Mouse (Mus musculus): ENCODE measurements at regions not wholly inside any gene's neighbourhood (a gene's known extent, or its start where the extent isn't known, plus 50 kb on each side); places are given as distances from the start of the nearest gene placed in this dataset.
"Not testable (repeated sequence)": the region's sequence is repeated elsewhere in the genome, so short reads cannot be mapped to it uniquely, and the experiment has no call there.

DNA sequence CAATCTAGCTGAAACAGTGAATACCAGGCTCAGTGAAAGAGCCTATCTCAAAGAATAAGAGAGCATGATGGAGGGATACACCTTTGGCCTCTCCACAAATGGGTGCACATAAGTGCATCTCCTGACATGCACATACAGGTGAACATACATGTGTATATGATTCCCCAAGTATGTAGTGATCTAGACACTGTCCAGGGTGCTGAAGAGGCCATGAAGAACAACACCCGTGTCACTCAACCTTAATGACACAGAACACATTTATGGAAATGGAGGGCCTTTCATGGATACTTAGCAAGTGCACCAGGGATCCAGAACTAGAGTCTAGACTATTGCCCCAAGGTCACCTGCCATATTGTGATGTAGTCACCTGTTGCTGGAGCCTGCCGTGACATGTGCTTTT, 56.9 kb downstream of the Spata19 start:
- DNase-seq, result no peak

DNA sequence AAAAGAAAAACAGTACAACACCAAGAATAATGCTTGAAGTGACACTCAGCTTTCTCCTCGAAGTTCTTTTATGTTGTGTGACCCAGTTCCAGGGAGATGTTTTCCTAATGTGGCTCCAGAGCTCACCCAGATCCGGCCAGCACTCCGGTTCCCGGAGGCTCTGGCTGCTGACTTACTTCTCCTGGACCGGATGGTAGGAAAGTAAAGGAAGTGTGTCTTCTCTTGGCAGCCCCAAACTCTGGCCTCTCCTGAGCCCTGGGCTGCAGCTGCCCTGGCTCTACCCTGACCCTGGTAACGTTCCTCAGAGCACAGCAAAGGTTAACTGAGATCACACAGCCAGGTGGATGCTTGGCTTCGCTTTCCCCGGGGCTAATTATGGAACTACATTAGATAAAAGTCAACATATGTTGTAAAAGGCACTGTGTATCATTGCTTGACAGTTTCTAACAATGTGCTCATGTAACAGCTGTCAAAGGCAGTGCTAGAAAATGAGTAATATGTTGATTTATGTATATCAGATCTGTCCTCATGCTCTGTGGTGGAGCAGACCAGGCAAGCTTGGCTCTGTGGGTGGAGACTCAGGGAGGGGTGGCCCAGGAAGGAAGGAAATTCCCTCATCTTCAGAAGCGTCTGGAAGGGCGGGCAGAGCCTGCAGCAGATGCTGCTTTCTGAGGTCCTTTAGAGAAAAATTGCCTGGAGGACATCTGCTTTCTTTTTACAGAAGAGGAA, 57.5 kb downstream of the Spata19 start:
- DNase-seq, result no peak

DNA sequence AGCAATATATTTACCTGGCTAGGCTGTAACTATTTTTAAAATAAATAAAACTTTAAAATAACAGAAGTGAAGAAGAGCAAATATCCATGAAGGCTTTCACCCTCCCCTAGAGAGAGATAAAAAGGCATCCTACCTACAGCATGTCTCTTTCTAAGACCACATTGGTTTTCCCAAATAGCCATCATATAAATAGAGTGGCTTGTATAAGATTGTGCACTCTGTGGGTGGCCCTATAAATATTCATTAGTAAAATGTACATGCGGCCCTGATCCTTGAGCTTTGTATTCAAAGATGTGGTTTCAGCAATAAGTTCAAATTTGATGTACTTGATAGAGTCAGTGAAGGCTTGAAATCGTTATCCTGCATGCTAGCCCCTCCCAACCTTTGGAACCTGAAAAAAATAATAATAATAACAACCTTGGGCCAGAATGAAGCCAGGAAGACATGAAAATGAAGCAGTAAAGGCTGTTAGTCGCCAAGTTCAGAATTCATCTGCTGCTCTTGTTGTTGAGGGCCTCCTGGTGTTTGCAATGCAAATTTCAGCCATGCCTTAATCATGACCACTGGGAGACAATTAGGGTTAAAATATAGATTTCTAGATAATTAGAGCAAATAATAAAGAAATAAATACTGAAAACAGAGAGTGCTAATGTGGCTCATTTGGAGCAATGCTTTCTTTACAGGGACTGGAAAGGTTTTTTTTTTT, 61.9 kb downstream of the Spata19 start:
- no peak for DNase-seq

DNA sequence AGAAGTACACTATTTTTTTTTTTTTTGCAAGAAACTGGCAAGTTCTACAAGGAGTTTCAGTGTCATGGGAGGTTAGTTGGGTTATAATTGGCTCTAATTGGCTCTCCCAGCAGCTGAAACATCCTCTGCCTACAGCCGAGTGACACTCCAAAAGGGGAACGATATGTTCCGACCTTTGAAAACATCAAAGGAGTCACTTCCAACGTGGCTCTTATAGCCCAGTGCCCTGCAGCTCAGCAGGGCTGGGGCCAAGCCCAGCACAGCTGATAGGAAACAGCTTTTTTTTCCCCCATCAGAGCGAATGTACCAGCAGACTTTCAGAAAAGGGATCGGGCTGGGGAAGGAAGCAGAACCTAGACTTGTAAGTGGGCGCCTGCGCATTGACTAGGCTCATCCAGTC, 64.4 kb downstream of the Spata19 start:
- no peak for DNase-seq

DNA sequence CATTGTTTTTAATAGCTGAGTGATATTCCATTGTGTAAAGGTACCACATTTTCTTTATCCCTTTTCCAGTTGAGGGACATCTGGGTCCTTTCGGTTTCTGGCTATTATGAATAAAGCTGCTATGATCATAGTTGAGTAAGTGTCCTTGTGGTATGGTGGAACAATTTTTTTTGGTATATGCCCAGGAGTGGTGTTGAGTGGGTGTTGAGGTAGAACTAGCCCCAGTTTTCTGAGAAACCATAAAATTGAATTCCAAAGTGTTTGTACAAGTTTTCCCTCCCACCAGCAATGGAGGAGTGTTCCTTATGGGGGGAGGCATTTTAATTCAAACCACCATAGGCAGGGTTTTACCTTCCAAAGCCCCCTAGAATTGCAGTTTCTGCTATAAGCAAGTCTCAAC, 67.4 kb downstream of the Spata19 start:
- no peak for DNase-seq

DNA sequence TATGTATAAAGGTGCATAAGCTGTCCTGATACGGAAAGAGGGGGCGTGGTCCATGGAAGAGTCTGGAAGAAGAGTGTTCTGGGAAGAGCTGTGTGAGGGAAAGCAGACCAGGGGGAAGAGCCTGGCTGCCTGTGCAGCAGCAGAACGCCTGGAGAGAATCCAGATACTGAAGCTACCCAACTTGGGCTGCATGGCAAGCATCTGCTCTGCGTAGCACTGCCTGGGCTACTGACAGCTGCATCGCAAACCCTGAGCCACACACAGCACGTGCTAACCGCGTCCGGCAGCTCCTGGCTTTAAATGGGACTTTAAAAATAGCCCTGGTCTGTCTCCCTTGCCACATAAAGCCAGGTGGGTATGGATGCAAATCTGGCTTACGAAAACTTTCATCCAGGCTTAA, 78.9 kb downstream of the Spata19 start:
- no peak for DNase-seq

DNA sequence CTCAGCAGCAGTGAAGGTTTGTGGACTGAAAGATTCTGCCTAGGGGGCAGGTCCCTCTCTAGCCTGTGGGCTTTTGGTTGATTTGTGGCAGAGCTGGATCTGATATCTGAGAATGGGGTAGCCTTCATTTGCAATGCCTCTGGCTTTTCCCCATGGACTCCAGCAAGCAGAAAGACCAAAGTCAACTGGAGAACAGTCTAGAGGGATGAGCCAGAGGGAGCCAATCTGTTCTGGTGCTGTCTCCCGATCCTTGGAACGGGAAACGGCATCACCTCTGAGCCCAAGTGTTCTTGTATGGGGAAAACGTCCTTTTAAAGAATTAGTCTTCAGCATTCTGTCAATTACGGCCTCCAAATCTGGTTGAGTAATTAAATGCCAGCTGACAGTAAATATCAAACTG, 80.0 kb downstream of the Spata19 start:
- no peak for DNase-seq

DNA sequence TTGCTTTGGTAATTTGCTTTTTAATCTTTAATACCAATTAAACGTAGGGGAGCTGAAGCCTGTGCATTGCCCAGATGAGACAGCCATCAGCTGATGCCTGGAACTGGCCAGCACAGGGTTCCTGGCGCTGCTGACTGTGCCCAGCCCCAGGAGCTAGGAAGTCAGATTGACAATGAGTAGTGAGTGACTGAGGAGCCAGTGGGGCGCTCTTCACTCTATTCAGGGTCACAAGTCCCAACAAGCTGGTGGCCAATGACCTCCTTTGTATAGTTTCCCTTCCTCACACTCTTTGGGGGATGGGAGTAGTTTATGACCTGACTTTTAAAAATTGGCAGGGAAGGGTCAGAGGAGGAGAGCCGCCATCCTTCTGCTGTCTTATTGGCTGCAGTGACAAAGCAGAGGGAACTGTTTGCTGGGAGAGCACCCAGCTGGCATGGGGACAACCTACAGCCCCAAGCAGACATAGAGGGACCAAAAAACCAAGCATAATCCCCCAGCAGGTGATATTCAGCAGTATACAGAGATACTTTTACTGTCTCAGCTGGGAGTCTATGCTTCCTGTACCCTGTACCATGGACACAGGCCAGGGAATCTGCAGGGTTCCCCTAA, 80.6 kb downstream of the Spata19 start:
- DNase-seq, result no peak

DNA sequence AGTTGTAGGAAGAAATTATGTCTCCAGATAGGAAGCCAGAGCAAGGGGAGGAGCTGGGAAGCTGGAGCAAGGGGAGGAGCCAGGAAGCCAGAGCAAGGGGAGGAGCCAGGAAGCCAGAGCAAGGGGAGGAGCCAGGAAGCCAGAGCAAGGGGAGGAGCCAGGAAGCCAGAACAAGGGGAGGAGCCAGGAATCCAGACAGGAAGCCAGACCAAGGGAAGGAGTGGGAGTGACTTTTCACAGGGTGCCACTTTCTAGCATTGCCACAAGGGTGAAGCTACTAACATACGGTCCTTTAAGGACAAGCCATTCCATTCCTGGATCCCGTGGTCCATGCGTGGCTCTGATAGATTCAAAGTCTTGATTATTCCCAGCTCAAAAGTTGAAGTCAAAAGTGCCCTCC, 81.7 kb downstream of the Spata19 start:
- DNase-seq, result no peak

DNA sequence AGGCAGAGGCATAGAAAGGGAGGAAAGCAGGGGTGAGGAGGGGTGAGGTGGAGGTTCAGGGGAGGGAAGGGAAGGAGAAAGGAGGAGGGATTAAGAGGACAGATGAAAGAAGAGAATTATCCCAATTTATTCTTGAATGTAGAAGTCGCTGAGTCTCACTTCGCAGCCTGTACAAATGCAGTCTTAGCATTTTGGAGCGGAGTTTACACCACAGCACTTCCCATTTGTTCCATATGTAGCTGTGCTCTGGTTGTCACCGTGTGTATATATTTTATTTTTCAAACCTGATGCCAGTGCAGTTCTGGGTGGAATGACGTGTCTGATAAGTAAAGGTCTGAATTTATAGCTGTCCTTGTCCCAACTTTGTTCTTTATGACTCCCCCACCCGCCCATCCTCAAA, 105.2 kb downstream of the Spata19 start:
- DNase-seq, result no peak

DNA sequence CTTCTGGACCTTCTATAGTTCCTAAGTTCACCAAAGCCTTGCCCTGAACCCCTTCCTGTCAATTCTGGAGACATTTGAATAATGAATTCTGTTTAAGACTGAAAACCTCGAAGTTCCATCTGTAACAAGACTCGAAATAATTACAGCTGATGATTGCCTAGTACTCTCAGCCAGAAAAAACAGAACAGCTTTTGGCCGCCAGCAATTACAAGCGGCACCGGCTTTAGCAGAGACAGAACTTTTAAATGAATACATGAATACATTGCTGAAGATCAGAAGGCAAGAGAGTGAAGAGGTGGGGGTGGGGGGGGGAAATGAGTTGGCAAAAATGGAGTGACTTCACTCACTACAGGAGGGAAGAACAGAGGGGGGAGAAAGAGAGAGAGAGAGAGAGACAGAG, 112.6 kb downstream of the Spata19 start:
- no peak for DNase-seq

DNA sequence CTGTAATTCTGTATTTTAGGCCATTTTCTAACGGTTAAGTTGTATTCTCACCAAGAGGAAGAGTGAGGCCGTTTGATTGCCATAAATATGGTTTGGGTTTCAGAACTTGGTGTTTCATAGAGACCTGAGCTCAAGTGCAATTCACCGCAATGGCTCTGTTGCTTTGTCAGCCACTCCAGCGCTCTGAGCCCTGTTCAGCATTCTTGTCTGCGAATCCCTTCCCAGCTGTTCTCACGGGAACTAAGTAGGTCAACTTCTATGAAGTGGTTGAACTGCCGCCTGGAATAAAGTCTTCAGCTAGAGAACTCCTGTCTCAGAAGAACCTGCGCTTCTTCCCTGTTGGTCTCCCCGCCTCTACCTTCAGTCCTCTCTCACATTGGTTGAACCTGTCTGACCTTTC, 113.1 kb downstream of the Spata19 start:
- DNase-seq, result no peak

DNA sequence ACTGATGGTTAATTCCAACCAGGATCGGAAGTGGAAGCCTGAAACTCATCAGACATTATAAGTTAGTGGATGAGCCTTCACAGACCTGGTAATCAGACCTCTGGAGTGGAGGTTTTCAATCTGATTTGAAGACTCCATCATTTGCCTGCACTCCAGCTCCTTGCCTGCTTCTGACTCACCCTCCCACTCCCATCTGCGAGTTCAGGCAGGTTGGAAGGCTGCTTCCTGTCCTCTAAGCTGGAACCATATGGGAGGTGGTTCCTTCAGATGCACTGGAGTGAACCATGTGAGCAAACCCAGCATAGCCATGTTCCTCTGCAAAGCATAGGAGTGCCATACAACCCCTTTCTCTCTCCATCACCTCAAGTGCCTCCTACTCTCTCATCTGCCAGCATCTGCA, 114.6 kb downstream of the Spata19 start:
- no peak for DNase-seq

DNA sequence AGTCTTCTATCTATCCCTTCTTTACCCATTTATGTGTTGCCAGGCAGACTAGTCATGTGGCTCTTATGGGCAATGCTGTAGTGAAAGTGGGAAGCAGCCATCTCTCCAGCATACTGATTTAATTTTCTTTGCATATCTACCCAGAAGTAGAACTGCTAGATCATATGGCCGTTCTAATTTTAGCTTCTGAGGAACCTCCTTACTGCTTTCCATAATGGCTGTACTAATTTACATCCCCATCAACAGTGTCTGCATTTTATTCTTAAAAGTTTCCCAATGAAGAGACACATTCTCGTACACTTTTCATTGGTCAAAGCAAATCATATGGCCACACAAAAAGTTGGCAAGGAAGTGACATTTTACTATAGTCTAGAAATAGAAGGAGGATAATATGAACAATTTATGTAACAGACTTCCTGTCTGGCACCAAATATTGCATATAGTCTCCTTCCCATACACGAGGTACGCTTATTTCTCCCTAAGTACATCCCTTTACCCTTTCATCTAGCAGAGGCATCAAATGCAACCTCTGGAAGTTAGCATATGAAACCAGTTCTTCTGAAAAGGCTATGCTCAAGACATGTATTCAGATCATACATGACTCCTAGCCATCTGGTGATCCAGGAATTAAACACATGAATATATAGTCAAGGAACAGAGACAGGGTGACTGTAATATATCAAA, 119.0 kb downstream of the Spata19 start:
- DNase-seq, result no peak

DNA sequence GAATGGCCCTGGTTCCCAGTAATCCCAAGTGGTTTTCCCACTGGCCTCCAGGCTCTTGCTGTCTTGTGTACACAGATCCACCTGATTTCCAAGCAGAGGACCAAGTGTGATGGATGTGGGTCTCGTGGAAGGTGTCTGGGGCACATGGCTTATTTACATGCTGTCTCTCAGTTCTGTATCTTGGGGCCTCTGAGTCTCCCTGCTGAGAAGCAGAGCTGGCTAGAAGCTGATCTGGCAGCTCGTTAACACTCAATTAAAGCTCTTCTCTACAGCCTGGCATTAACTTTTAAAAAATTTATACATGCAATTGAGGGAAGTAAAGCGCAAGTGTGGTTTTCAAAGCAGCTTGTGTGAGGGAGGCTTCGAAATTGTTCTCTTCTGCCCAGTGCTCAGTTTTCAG, 121.4 kb downstream of the Spata19 start:
- DNase-seq, result no peak

DNA sequence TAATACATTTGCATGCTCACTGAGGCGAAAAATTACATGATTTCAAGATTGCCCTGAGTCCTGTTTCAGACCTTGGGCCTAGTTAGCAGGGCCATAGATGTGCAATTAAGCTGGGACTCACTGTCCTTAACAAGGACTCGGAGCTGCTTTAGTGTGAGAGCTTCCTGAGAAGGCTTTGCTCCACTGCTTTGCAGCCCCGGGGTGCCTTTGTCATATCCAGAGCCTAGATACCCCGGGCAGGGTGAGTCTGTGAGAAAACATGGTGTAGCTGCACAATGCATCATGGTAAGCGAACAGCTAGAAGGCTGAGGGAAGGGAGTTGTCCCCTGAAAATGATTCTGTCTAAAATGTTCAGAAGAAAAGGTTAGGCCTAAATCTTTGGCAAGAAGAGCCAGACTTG, 123.1 kb downstream of the Spata19 start:
- no peak for DNase-seq

DNA sequence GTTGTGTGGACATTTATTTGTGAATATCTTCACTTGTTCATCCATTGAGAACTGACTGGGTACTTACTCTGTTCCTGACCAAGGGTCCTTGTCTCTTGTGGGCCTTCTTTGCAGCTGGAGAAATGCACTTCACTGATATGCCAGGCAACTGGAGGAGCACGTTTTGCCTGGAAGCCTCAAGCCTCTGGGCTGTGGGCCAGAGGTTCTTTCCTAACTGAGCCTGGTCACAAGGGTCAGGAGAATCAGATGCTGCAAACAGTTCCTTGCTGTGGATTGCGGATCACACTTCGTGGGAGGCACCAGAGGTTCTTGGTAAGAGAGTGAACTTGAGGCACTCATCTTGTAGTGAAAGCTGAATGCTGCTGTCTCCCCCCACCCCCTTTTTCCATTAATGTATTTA, 124.6 kb downstream of the Spata19 start:
- DNase-seq, result peak; percentile 4

DNA sequence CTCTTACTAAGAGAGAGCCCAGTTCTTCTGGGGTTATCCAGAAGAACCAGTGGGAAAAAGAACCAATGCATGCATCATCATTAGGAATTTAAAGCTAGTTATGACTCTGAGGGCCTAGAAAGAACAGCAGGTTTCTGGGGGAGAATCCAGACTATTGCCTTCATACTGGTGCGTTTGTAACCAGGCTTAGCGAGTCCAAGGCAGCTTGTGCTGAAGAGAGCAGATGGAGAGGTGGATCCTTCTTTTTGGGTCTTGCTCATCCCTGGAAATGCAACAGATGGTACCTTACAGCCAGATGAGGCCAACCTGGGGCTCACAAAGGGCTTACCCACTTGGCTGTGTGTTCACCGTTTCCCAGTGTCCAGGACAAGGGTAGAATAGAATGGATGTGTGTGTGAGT, 130.1 kb downstream of the Spata19 start:
- no peak for DNase-seq

DNA sequence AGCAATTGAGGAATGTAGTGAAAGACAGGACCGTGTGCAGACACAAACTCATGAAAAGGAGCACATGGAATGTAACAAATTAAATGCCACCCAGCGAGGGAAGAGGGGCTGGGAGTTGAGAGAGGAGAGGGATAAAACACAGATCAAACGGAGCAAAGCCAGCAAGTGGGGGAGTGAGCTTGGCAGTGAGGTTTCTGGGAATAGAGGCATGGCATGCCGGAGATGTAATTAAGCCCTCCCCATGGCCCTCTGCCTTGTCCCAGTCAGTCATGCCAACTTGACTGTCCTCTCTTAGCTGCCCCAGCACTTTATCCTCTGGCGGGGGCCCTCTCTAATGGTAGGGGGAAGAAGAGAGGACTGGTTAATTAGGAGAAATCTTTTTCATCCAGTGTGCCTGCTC, 141.9 kb downstream of the Spata19 start:
- DNase-seq, result no peak

DNA sequence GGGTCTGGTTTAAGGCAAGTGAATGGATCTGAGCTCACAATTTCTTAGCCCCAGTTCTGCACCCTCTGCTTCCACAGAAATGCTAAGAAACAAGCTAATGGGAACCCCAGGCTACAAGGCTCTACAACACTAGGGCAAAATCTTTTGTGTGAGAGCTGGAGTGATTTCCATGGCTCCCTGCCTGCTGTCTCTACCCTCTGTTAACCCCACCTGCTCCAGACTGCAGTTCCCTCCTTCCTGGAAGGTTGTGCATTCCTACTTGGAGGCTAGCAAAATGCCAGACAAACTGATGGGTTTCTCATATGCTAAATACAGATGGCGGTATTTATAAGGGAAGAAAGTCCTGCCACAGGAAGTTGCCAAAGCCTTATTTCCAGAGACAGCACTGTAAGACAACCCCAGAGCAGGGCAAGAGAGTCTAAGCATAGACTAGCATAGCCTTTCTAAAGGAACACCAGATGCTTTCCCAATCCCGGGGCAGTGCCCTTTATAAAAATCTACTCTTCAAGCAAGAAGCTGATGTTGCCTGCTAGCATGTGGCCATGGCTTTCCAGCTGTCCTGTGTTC, 145.1 kb downstream of the Spata19 start:
- no peak for DNase-seq

DNA sequence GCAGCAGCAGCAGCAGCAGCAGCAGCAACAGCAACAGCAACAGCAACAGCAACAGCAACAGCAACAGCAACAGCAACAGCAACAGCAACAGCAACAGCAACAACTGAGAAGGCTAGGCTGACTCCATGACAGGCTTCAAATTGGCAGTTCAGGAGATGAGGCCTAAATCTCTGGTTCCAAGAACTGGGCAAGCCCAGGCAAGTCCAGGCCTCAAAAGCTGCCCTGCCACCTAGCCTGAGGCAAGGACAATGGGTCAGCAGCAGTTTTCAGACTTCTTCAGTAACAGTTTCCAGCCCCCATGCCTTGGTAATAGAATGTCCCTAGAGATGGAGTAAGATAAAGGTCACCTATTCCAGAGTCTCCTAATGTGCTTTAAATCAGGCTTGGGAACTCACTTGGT, 158.1 kb downstream of the Spata19 start:
- DNase-seq, result not testable (repeated sequence)

DNA sequence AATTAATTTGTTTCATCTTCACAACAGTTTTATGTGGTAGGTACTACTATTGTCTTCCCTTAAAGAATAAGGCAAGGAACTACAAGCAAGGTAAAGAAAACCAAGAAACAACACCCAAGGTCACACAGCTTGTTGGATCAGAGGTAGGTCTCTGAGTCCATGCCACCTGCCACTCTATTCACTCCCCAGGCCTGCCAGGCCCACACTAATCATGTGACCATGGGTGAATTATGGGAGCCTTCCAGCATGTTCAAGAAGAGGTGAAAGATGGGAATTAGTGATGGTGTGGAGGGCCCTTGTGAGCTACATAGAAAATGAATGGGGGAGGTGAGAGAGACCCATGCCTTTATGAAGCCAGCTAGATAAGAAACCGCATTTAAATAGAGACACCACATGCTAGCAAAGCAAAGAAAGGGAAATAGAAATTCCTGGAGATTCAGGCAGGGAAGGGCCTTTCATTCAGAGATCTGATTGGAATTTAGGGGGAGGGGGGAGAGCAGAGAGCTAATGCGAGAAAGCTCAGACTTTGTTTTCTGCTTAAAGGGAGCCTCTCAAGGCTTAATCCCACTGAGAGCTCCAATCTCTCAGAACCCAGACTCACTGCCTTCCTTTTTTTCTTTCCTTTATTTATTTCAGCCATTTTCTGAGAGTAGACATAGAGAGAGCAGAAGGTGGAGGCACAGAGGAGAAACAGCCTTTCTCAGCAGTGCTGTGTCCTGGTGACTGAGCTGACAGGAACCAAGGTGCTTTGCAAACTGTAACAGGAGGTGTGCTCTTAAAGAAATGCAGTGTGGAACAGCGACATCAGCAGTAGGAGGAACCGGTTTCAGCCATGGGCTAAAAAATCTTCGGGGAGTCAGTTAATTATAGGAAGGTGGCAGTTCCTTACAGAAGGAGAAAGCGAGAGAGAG, 160.0 kb downstream of the Spata19 start:
- no peak for DNase-seq
